Mouse (Mus musculus) hindbrain, embryonic 16.5 days (tissue): ENCODE results near the gene Exoc4. TPM values are rescaled to one million over a fixed set of nuclear protein-coding genes. Genes with fewer than 3 reads are reported as not detected.

ENCODE experiments used
- ATAC-seq: fragments of 200-750 bp; cut with Nextera tagmentation; 2 replicates; pipeline ENCODE4 v1.8.0; 2017; ENCODE audit warnings: moderate TSS enrichment, moderate library complexity
- H3K27ac ChIP-seq: fragments of 300-500 bp; sonication (generic); 2 replicates; pipeline ENCODE4 v1.5.1; 2014; ENCODE audit warnings: low read depth, mild to moderate bottlenecking, control low read depth, low read length, moderate library complexity
- H3K27me3 ChIP-seq: fragments of 300-500 bp; sonication (generic); replicated peaks from 2 replicates; pipeline ENCODE4 v1.6.1; 2014; ENCODE audit warnings: low read length; ENCODE audit not compliant: control insufficient read depth, insufficient read depth
- H3K36me3 ChIP-seq: fragments of 300-500 bp; sonication (generic); 2 replicates; pipeline ENCODE4 v1.6.1; 2014; ENCODE audit warnings: mild to moderate bottlenecking, low read length, moderate library complexity, mixed read lengths; ENCODE audit not compliant: control insufficient read depth, insufficient read depth
- H3K4me1 ChIP-seq: fragments of 300-500 bp; sonication (generic); 2 replicates; pipeline ENCODE4 v1.6.1; 2014; ENCODE audit warnings: low read depth, low read length; ENCODE audit not compliant: control insufficient read depth, insufficient read depth
- H3K4me2 ChIP-seq: fragments of 300-500 bp; sonication (generic); 2 replicates; pipeline ENCODE4 v1.6.1; 2014; ENCODE audit warnings: mild to moderate bottlenecking, low read length, control low read depth, moderate library complexity
- H3K4me3 ChIP-seq: fragments of 300-500 bp; sonication (generic); 2 replicates; pipeline ENCODE4 v1.5.1; 2014; ENCODE audit warnings: mild to moderate bottlenecking, low read length, control low read depth, moderate library complexity
- H3K9ac ChIP-seq: fragments of 300-500 bp; sonication (generic); 2 replicates; pipeline ENCODE4 v1.6.1; 2014; ENCODE audit warnings: low read depth, mild to moderate bottlenecking, control low read depth, low read length, moderate library complexity
- H3K9me3 ChIP-seq: fragments of 300-500 bp; sonication (generic); 2 replicates; pipeline ENCODE4 v1.6.1; 2014; ENCODE audit warnings: mild to moderate bottlenecking, low read length, moderate library complexity; ENCODE audit not compliant: control insufficient read depth
- WGBS: fragments of 180-500 bp; shearing (Covaris S2); extraction: QIAGEN DNeasy Blood & Tissue Kit; methylation state at CpG from one replicate; pipeline ENCODE4 v1.1.7; 2014; 5-methylcytosine and 5-hydroxymethylcytosine counted together
- polyA plus RNA-seq: library from polyadenylated mRNA; unstranded; fragments of >200 nt; fragmentation: Nextera tagmentation; extraction: Ambion mirVana; gene quantifications from 2 replicates; pipeline ENCODE4 v1.2.1, GENCODE M21; 2015

Exoc4 gene
- polyA plus RNA-seq, 1 experiment from 2014 or later: 46.0 TPM

GRCm38 (mm10) chr6:33976576-33976975, 727.7 kb downstream of the Exoc4 start:
- 65% methylated on average over 10 of the region's 10 CpGs for WGBS
- no peak for ATAC-seq
- Histone ChIP-seq H3K9ac (no peak overlapping the region), H3K4me2 (no peak overlapping the region), H3K27me3 (no peaks in the 10 kb centered on the region), H3K36me3 (no peaks in the 10 kb centered on the region), H3K27ac (no peak overlapping the region), H3K4me1 (peaks cover 12% of the 10 kb centered on the region), H3K9me3 (no peaks in the 10 kb centered on the region), H3K4me3 (no peak overlapping the region)

GRCm38 (mm10) chr6:33977448-33977847, 728.6 kb downstream of the Exoc4 start:
- WGBS: 34% methylated on average over 4 of the region's 4 CpGs

GRCm38 (mm10) chr6:33977880-33978279, 729.0 kb downstream of the Exoc4 start:
- Histone ChIP-seq H3K4me2 (no peak overlapping the region), H3K9ac (no peak overlapping the region), H3K4me3 (no peak overlapping the region), H3K27ac (no peak overlapping the region), H3K36me3 (no peaks in the 10 kb centered on the region), H3K9me3 (no peaks in the 10 kb centered on the region), H3K27me3 (no peaks in the 10 kb centered on the region), H3K4me1 (peaks cover 12% of the 10 kb centered on the region)
- ATAC-seq: peak; percentile 62
- 47% methylated on average over 9 of the region's 9 CpGs for WGBS

More at GRCm38 (mm10) chr6:33977448-33977847, 728.6 kb downstream of the Exoc4 start:
- H3K4me1 ChIP-seq: peaks cover 12% of the 10 kb centered on the region
- ATAC-seq: peak; percentile 84
- H3K4me3 ChIP-seq: no peak overlapping the region
- H3K27ac ChIP-seq: peak overlapping the region; percentile 50; the same call in 1 of the 2 replicates
- no peak overlapping the region for H3K4me2 ChIP-seq
- no peaks in the 10 kb centered on the region for H3K36me3 ChIP-seq
- no peak overlapping the region for H3K9ac ChIP-seq
- H3K9me3 ChIP-seq: no peaks in the 10 kb centered on the region
- no peaks in the 10 kb centered on the region for H3K27me3 ChIP-seq

GRCm38 (mm10) chr6:33982709-33983108, 733.8 kb downstream of the Exoc4 start:
- Histone ChIP-seq H3K27me3 (no peaks in the 10 kb centered on the region), H3K4me2 (no peak overlapping the region), H3K4me3 (no peak overlapping the region), H3K36me3 (no peaks in the 10 kb centered on the region), H3K9me3 (no peaks in the 10 kb centered on the region), H3K9ac (no peak overlapping the region), H3K27ac (no peak overlapping the region), H3K4me1 (peaks cover 4% of the 10 kb centered on the region)
- 77% methylated on average over 9 of the region's 9 CpGs for WGBS
- no peak for ATAC-seq

- H3K27ac ChIP-seq: no peak overlapping the region
- WGBS: 64% methylated on average over 5 of the region's 5 CpGs
- no peak overlapping the region for H3K4me2 ChIP-seq
Measured at GRCm38 (mm10) chr6:33987132-33987531, 738.2 kb downstream of the Exoc4 start.

GRCm38 (mm10) chr6:33992213-33993034, 743.5 kb downstream of the Exoc4 start:
- no peaks in the 10 kb centered on the region for H3K9me3 ChIP-seq
- H3K27me3 ChIP-seq: no peaks in the 10 kb centered on the region
- H3K4me1 ChIP-seq: no peaks in the 10 kb centered on the region
- peak; percentile 74 for ATAC-seq
- no peak overlapping the region for H3K4me3 ChIP-seq
- no peak overlapping the region for H3K27ac ChIP-seq
- H3K36me3 ChIP-seq: no peaks in the 10 kb centered on the region
- WGBS: 27% methylated on average over 24 of the region's 24 CpGs
- peak overlapping the region; percentile 32 for H3K4me2 ChIP-seq
- H3K9ac ChIP-seq: no peak overlapping the region

More at GRCm38 (mm10) chr6:33987132-33987531, 738.2 kb downstream of the Exoc4 start:
- ATAC-seq: no peak
- Histone ChIP-seq H3K9ac (no peak overlapping the region), H3K4me3 (no peak overlapping the region), H3K36me3 (no peaks in the 10 kb centered on the region), H3K9me3 (no peaks in the 10 kb centered on the region), H3K27me3 (no peaks in the 10 kb centered on the region), H3K4me1 (no peaks in the 10 kb centered on the region)

GRCm38 (mm10) chr6:33993842-33994241, 745.0 kb downstream of the Exoc4 start:
- Histone ChIP-seq H3K27me3 (no peaks in the 10 kb centered on the region), H3K27ac (no peak overlapping the region), H3K9me3 (no peaks in the 10 kb centered on the region), H3K4me1 (no peaks in the 10 kb centered on the region), H3K9ac (no peak overlapping the region), H3K4me2 (no peak overlapping the region), H3K36me3 (no peaks in the 10 kb centered on the region), H3K4me3 (no peak overlapping the region)
- WGBS: 51% methylated on average over 6 of the region's 6 CpGs
- ATAC-seq: no peak

GRCm38 (mm10) chr6:33998590-33998989, 749.7 kb downstream of the Exoc4 start:
- WGBS: 55% methylated on average over 3 of the region's 4 CpGs
- ATAC-seq: no peak

GRCm38 (mm10) chr6:33999530-33999929, 750.6 kb downstream of the Exoc4 start:
- WGBS: 33% methylated on average over 7 of the region's 7 CpGs

More at GRCm38 (mm10) chr6:33998590-33998989, 749.7 kb downstream of the Exoc4 start:
- no peak overlapping the region for H3K27ac ChIP-seq
- H3K36me3 ChIP-seq: no peaks in the 10 kb centered on the region
- no peaks in the 10 kb centered on the region for H3K4me1 ChIP-seq
- no peaks in the 10 kb centered on the region for H3K27me3 ChIP-seq
- H3K9me3 ChIP-seq: no peaks in the 10 kb centered on the region
- H3K9ac ChIP-seq: no peak overlapping the region
- H3K4me2 ChIP-seq: no peak overlapping the region
- no peak overlapping the region for H3K4me3 ChIP-seq

More at GRCm38 (mm10) chr6:33999530-33999929, 750.6 kb downstream of the Exoc4 start:
- no peaks in the 10 kb centered on the region for H3K9me3 ChIP-seq
- no peaks in the 10 kb centered on the region for H3K27me3 ChIP-seq
- H3K9ac ChIP-seq: no peak overlapping the region
- no peak overlapping the region for H3K27ac ChIP-seq
- no peak for ATAC-seq
- H3K36me3 ChIP-seq: no peaks in the 10 kb centered on the region
- no peak overlapping the region for H3K4me3 ChIP-seq
- no peaks in the 10 kb centered on the region for H3K4me1 ChIP-seq
- no peak overlapping the region for H3K4me2 ChIP-seq
